ENCODE assay signal across 11 mouse cellular contexts in the genomic region with DNA sequence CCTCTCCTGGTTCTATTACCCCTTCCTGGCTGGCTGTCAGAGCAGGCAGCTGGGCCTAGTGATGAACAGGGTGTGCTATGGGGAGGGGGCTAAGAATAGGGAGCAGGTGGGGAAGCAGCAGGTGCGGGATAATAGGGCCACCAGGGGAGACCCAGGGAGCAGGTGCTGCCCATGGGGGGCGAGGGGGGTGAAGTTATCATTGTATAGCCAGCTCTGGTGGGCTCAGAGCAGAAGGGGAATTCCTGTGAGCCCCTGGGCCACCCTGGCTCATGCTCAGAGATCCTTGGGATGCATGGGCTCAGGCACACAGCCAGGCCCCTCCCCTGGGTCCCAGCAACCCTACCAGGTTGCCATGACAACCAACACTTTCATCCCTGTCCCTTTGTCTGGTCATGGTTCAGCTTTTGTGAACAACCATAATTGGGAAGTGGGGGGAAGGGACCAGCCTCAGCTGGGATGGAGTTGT. TPM values are rescaled to one million over a fixed set of nuclear protein-coding genes. Genes with fewer than 3 reads are reported as not detected.
DNase-seq lines count a peak whose midpoint lies in the region; ATAC-seq lines count a peak whose summit lies in the region.
"Had no signal": no experiment of that assay in that cellular context is flagged by ENCODE, and none has a peak within 500 bp of the region (broad histone marks: within the 10 kb centered on the region; RNA-seq: fewer than 3 reads in every experiment).

No protein-coding gene starts in this region.

- H3K27ac ChIP-seq in limb, embryonic 13.5 days: no peak overlapping the region
- H3K27ac ChIP-seq in limb, embryonic 10.5 days: no peak overlapping the region
- H3K27ac ChIP-seq in embryonic facial prominence, embryonic 12.5 days: no peak overlapping the region
- H3K27ac ChIP-seq in hindbrain, embryonic 15.5 days (replicated peaks): peak overlapping the region; percentile 79
- peak overlapping the region; percentile 72 for H3K27ac ChIP-seq in neural tube, embryonic 15.5 days (replicated peaks)

- DNase-seq in limb, embryonic 10.5 days (ENCODE audit: low spot score): no peak
- DNase-seq in heart, postnatal 10 days: no peak
- no peak for DNase-seq in gastrocnemius, adult 18-20 months (ENCODE audit: low spot score)
- no peak for DNase-seq in adrenal gland, postnatal 36 days
- DNase-seq: heart, adult 18-20 months; kidney, adult 11 months had no signal

- intact Hi-C loops in heart, postnatal 10 days (cut with DNase I): no loop called here

- peak; percentile 48 for ATAC-seq in limb, embryonic 13.5 days (ENCODE audit: low FRiP score, low read depth)
- peak; percentile 81 for ATAC-seq in embryonic facial prominence, embryonic 12.5 days (ENCODE audit: insufficient number of reproducible peaks, insufficient read depth, low FRiP score, low TSS enrichment)
- ATAC-seq in hindbrain, embryonic 15.5 days (ENCODE audit: low FRiP score, low read depth): peak; percentile 91
- ATAC-seq in neural tube, embryonic 15.5 days (ENCODE audit: low FRiP score): peak; percentile 87

- peaks cover 3% of the 10 kb centered on the region; the same call in 1 of the 2 replicates for H3K4me1 ChIP-seq in limb, embryonic 13.5 days
- peaks cover 15% of the 10 kb centered on the region for H3K4me1 ChIP-seq in limb, embryonic 10.5 days
- peaks cover 11% of the 10 kb centered on the region; the same call in 1 of the 2 replicates for H3K4me1 ChIP-seq in embryonic facial prominence, embryonic 12.5 days
- peaks cover 18% of the 10 kb centered on the region for H3K4me1 ChIP-seq in hindbrain, embryonic 15.5 days (replicated peaks)
- H3K4me1 ChIP-seq in neural tube, embryonic 15.5 days: peaks cover 15% of the 10 kb centered on the region

- no peak overlapping the region for H3K9ac ChIP-seq in limb, embryonic 13.5 days
- no peak overlapping the region for H3K9ac ChIP-seq in embryonic facial prominence, embryonic 12.5 days
- H3K9ac ChIP-seq in hindbrain, embryonic 15.5 days: no peak overlapping the region
- no peak overlapping the region for H3K9ac ChIP-seq in neural tube, embryonic 15.5 days (replicated peaks)

- no peak overlapping the region for H3K4me3 ChIP-seq in limb, embryonic 13.5 days
- no peak overlapping the region for H3K4me3 ChIP-seq in limb, embryonic 10.5 days
- no peak overlapping the region for H3K4me3 ChIP-seq in embryonic facial prominence, embryonic 12.5 days
- no peak overlapping the region for H3K4me3 ChIP-seq in hindbrain, embryonic 15.5 days
- no peak overlapping the region for H3K4me3 ChIP-seq in neural tube, embryonic 15.5 days (replicated peaks)

- no peaks in the 10 kb centered on the region for H3K9me3 ChIP-seq in limb, embryonic 13.5 days
- H3K9me3 ChIP-seq in limb, embryonic 10.5 days (replicated peaks): no peaks in the 10 kb centered on the region
- no peaks in the 10 kb centered on the region for H3K9me3 ChIP-seq in embryonic facial prominence, embryonic 12.5 days
- no peaks in the 10 kb centered on the region for H3K9me3 ChIP-seq in hindbrain, embryonic 15.5 days
- H3K9me3 ChIP-seq in neural tube, embryonic 15.5 days (replicated peaks): no peaks in the 10 kb centered on the region

- 64% methylated on average over 2 of the region's 2 CpGs for WGBS in limb, embryonic 13.5 days
- 59% methylated on average over 2 of the region's 2 CpGs for WGBS in limb, embryonic 10.5 days
- 30% methylated on average over 2 of the region's 2 CpGs for WGBS in embryonic facial prominence, embryonic 12.5 days
- 0% methylated on average over 1 of the region's 2 CpGs for WGBS in hindbrain, embryonic 15.5 days
- whole genome bisulfite sequencing in neural tube, embryonic 15.5 days: 26% methylated on average over 2 of the region's 2 CpGs

- no peaks in the 10 kb centered on the region for H3K36me3 ChIP-seq in limb, embryonic 13.5 days
- no peaks in the 10 kb centered on the region for H3K36me3 ChIP-seq in limb, embryonic 10.5 days
- no peaks in the 10 kb centered on the region for H3K36me3 ChIP-seq in embryonic facial prominence, embryonic 12.5 days
- no peaks in the 10 kb centered on the region for H3K36me3 ChIP-seq in hindbrain, embryonic 15.5 days
- no peaks in the 10 kb centered on the region for H3K36me3 ChIP-seq in neural tube, embryonic 15.5 days

- H3K4me2 ChIP-seq in limb, embryonic 13.5 days (replicated peaks): no peak overlapping the region
- H3K4me2 ChIP-seq in embryonic facial prominence, embryonic 12.5 days (replicated peaks): no peak overlapping the region
- no peak overlapping the region for H3K4me2 ChIP-seq in hindbrain, embryonic 15.5 days
- no peak overlapping the region for H3K4me2 ChIP-seq in neural tube, embryonic 15.5 days

- H3K27me3 ChIP-seq in limb, embryonic 13.5 days: no peaks in the 10 kb centered on the region
- no peaks in the 10 kb centered on the region for H3K27me3 ChIP-seq in limb, embryonic 10.5 days (ENCODE audit: low read depth, poor library complexity, severe bottlenecking)
- no peaks in the 10 kb centered on the region for H3K27me3 ChIP-seq in embryonic facial prominence, embryonic 12.5 days
- H3K27me3 ChIP-seq in hindbrain, embryonic 15.5 days: no peaks in the 10 kb centered on the region
- H3K27me3 ChIP-seq in neural tube, embryonic 15.5 days (replicated peaks): no peaks in the 10 kb centered on the region

RNA-seq across cellular contexts. Expression of a gene that starts 30.2 kb away (rescaled TPM):
- 0.29 and 0.36 TPM in 2 replicates for polyA plus RNA-seq in limb, embryonic 13.5 days (2015; fragmentation: Nextera tagmentation; extraction: Ambion mirVana)
- polyA plus RNA-seq in limb, embryonic 10.5 days (2016; fragmentation: Nextera tagmentation; extraction: Ambion mirVana): 0.09 TPM in 1 of 2 replicates, not detected in the other
- 0.13 TPM in 2 replicates for polyA plus RNA-seq in embryonic facial prominence, embryonic 12.5 days (2016; fragmentation: Nextera tagmentation; extraction: Ambion mirVana)
- 1.1 and 1.4 TPM in 2 replicates for polyA plus RNA-seq in hindbrain, embryonic 15.5 days (2015; fragmentation: Nextera tagmentation; extraction: Ambion mirVana)
- polyA plus RNA-seq in neural tube, embryonic 15.5 days (2015; fragmentation: Nextera tagmentation; extraction: Ambion mirVana): 1.2 and 3.5 TPM in 2 replicates
- under 1 TPM; 0.02 to 0.05 TPM for total RNA-seq in heart, postnatal 10 days (2021)
- under 1 TPM in 1 of 2 experiments, not detected in 1; 0.14 TPM for total RNA-seq in gastrocnemius, adult 18-20 months (2021)
- under 1 TPM; 0.36 to 0.46 TPM for total RNA-seq in adrenal gland, postnatal 36 days (2021)
- total RNA-seq: common myeloid progenitor, adult 5-6 weeks had no signal

RNA-seq across cellular contexts. Expression of a gene that starts 31.1 kb away (rescaled TPM):
- 3.2 and 3.3 TPM in 2 replicates for polyA plus RNA-seq in limb, embryonic 13.5 days (2015; fragmentation: Nextera tagmentation; extraction: Ambion mirVana)
- 0.83 and 1.9 TPM in 2 replicates for polyA plus RNA-seq in limb, embryonic 10.5 days (2016; fragmentation: Nextera tagmentation; extraction: Ambion mirVana)
- polyA plus RNA-seq in embryonic facial prominence, embryonic 12.5 days (2016; fragmentation: Nextera tagmentation; extraction: Ambion mirVana): 3.0 and 4.1 TPM in 2 replicates
- 2.8 TPM in 2 replicates for polyA plus RNA-seq in hindbrain, embryonic 15.5 days (2015; fragmentation: Nextera tagmentation; extraction: Ambion mirVana)
- polyA plus RNA-seq in neural tube, embryonic 15.5 days (2015; fragmentation: Nextera tagmentation; extraction: Ambion mirVana): 2.3 and 2.7 TPM in 2 replicates
- total RNA-seq in heart, postnatal 10 days (2021): 1 to 10 TPM; 1.7 to 1.8 TPM
- total RNA-seq in gastrocnemius, adult 18-20 months (2021): 1 to 10 TPM in 1 of 2 experiments, under 1 TPM in 1; 0.93 to 2.4 TPM
- 1 to 10 TPM; 2.3 to 2.4 TPM for total RNA-seq in adrenal gland, postnatal 36 days (2021)

RNA-seq across cellular contexts. Expression of a gene that starts 43.9 kb away (rescaled TPM):
- 27.6 and 28.0 TPM in 2 replicates for polyA plus RNA-seq in limb, embryonic 13.5 days (2015; fragmentation: Nextera tagmentation; extraction: Ambion mirVana)
- polyA plus RNA-seq in limb, embryonic 10.5 days (2016; fragmentation: Nextera tagmentation; extraction: Ambion mirVana): 26.2 and 28.8 TPM in 2 replicates
- polyA plus RNA-seq in embryonic facial prominence, embryonic 12.5 days (2016; fragmentation: Nextera tagmentation; extraction: Ambion mirVana): 30.8 and 32.6 TPM in 2 replicates
- 35.9 and 36.6 TPM in 2 replicates for polyA plus RNA-seq in hindbrain, embryonic 15.5 days (2015; fragmentation: Nextera tagmentation; extraction: Ambion mirVana)
- polyA plus RNA-seq in neural tube, embryonic 15.5 days (2015; fragmentation: Nextera tagmentation; extraction: Ambion mirVana): 28.6 and 32.1 TPM in 2 replicates
- 10 to 100 TPM; 72.2 to 81.4 TPM for total RNA-seq in heart, postnatal 10 days (2021)
- total RNA-seq in gastrocnemius, adult 18-20 months (2021): 10 to 100 TPM; 18.9 to 23.9 TPM
- total RNA-seq in adrenal gland, postnatal 36 days (2021): 10 to 100 TPM; 74.4 to 81.3 TPM

Comparison
In these comparisons a context has a peak if more than half of its experiments do, and no peak if none do; other contexts are left out.
1. H3K27ac ChIP-seq: peak in hindbrain, embryonic 15.5 days (single experiment) and neural tube, embryonic 15.5 days (single experiment); none in limb, embryonic 13.5 days (single experiment), limb, embryonic 10.5 days (single experiment) and embryonic facial prominence, embryonic 12.5 days (single experiment).
2. Peak in every context shown above with its lines, with median percentiles within 50 percentile points of each other: ATAC-seq.